12 mouse cellular contexts compared by ENCODE assay signal in genomic region chr2:152810158-152810941, GRCm38 (mm10). TPM values are rescaled to one million over a fixed set of nuclear protein-coding genes. Genes with fewer than 3 reads are reported as not detected.
A peak's percentile ranks its signal among the peaks of the same experiment; 100 is the strongest.
DNase-seq lines count a peak whose midpoint lies in the region; ATAC-seq and TF ChIP-seq lines count a peak whose summit lies in the region.
"Had no signal": no experiment of that assay in that cellular context is flagged by ENCODE, and none has a peak within 500 bp of the region (broad histone marks: within the 10 kb centered on the region; RNA-seq: fewer than 3 reads in every experiment).

No protein-coding gene starts in this region.

- no peaks in the 10 kb centered on the region; the same call in 1 of the 2 replicates for H3K36me3 ChIP-seq in lung, postnatal 0 days (ENCODE audit: insufficient read depth, low read length)
- peaks cover 16% of the 10 kb centered on the region for H3K36me3 ChIP-seq in forebrain, embryonic 10.5 days (replicated peaks)
- H3K36me3 ChIP-seq: neural tube, embryonic 13.5 days had no signal

- no peak for TF ChIP-seq CTCF in lung, postnatal 0 days (IDR thresholded peaks at IDR 0.05)
- TF ChIP-seq CTCF in lung, adult 2 months (IDR thresholded peaks at IDR 0.05; ENCODE audit: insufficient read depth, low read length) = no peak

- no peaks in the 10 kb centered on the region for H3K27me3 ChIP-seq in lung, postnatal 0 days (replicated peaks; ENCODE audit: insufficient read depth, low read length)
- no peaks in the 10 kb centered on the region for H3K27me3 ChIP-seq in forebrain, embryonic 10.5 days (ENCODE audit: poor library complexity, severe bottlenecking)
- H3K27me3 ChIP-seq: limb, embryonic 13.5 days; neural tube, embryonic 13.5 days had no signal

- peak; percentile 14; the same call in 1 of the 2 replicates for ATAC-seq in lung, postnatal 0 days
- ATAC-seq in granulocyte monocyte progenitor cell, adult 5-6 weeks (replicated peaks; ENCODE audit: poor library complexity, severe bottlenecking) = peak; percentile 61
- 0 out of 2 replicates have a peak, but pooled peaks have one; percentile 43 for ATAC-seq in monocyte, adult 5-6 weeks (replicated peaks; ENCODE audit: insufficient number of reproducible peaks, low FRiP score, low TSS enrichment, poor library complexity, severe bottlenecking)

- no peak overlapping the region for H3K4me2 ChIP-seq in lung, postnatal 0 days (replicated peaks; ENCODE audit: low read depth, low read length)
- H3K4me2 ChIP-seq: limb, embryonic 13.5 days; neural tube, embryonic 13.5 days had no signal

- no peaks in the 10 kb centered on the region for H3K9me3 ChIP-seq in lung, postnatal 0 days (ENCODE audit: low read length)
- no peaks in the 10 kb centered on the region for H3K9me3 ChIP-seq in forebrain, embryonic 10.5 days
- H3K9me3 ChIP-seq: limb, embryonic 13.5 days; neural tube, embryonic 13.5 days had no signal

- TF ChIP-seq POLR2A in lung, adult 2 months (IDR thresholded peaks at IDR 0.05; ENCODE audit: borderline replicate concordance, extremely low read depth, low read depth, low read length) = no peak

- DNase-seq in lung, postnatal 0 days (ENCODE audit: low spot score) = peak; percentile 86
- DNase-seq in lung, adult 2 months = no peak
- peak; percentile 52 for DNase-seq in Muller cell, postnatal 12 days (ENCODE audit: inconsistent ontology term)
- DNase-seq in MN1 (ENCODE audit: low spot score) = no peak
- no peak for DNase-seq in frontal cortex, postnatal 10 days (ENCODE audit: low spot score in 2 of 2)
- DNase-seq in forebrain, embryonic 10.5 days (ENCODE audit: extremely low spot score, low spot score) = no peak
- DNase-seq: adrenal gland, adult 8-10 months had no signal

- H3K4me1 ChIP-seq in lung, postnatal 0 days (ENCODE audit: insufficient read depth, low read depth, low read length) = peaks cover 31% of the 10 kb centered on the region; the same call in 1 of the 2 replicates
- peaks cover 56% of the 10 kb centered on the region for H3K4me1 ChIP-seq in lung, adult 2 months (ENCODE audit: control insufficient read depth, insufficient read depth, low read length)
- H3K4me1 ChIP-seq in forebrain, embryonic 10.5 days = peaks cover 27% of the 10 kb centered on the region

- no peak overlapping the region for H3K4me3 ChIP-seq in lung, postnatal 0 days (ENCODE audit: low read depth, low read length)
- no peak overlapping the region for H3K4me3 ChIP-seq in lung, adult 2 months (replicated peaks; ENCODE audit: extremely low read depth, low read depth, low read length)
- no peak overlapping the region for H3K4me3 ChIP-seq in forebrain, embryonic 10.5 days
- H3K4me3 ChIP-seq: limb, embryonic 13.5 days; neural tube, embryonic 13.5 days had no signal

- TF ChIP-seq EP300 in lung, postnatal 0 days (IDR thresholded peaks at IDR 0.05) = peak; percentile 69; the same call in 1 of the 2 replicates

- H3K9ac ChIP-seq in lung, postnatal 0 days (replicated peaks; ENCODE audit: low read depth) = no peak overlapping the region
- H3K9ac ChIP-seq: limb, embryonic 13.5 days; neural tube, embryonic 13.5 days had no signal

- 53% methylated on average over 5 of the region's 5 CpGs for WGBS in lung, postnatal 0 days
- WGBS in lung, adult 2 months = 41% methylated on average over 5 of the region's 5 CpGs
- 83% methylated on average over 5 of the region's 5 CpGs for WGBS in forebrain, embryonic 10.5 days

- peak overlapping the region; percentile 45; the same call in 1 of the 2 replicates for H3K27ac ChIP-seq in lung, postnatal 0 days (ENCODE audit: low read length)
- H3K27ac ChIP-seq in forebrain, embryonic 10.5 days = no peak overlapping the region
- H3K27ac ChIP-seq: limb, embryonic 13.5 days had no signal

RNA-seq across cellular contexts. Expression of gene Bcl2l1, which starts 21.2 kb away (rescaled TPM):
- 100 and 103 TPM in 2 replicates for polyA plus RNA-seq in lung, postnatal 0 days (2015; fragmentation: Nextera tagmentation; extraction: Ambion mirVana)
- polyA plus RNA-seq in lung, adult 2 months (2012; rRNA removed) = 113 and 118 TPM in 2 replicates
- total RNA-seq in granulocyte monocyte progenitor cell, adult 5-6 weeks (2014; fragmentation: Nextera tagmentation) = 13.2 and 27.8 TPM in 2 replicates
- total RNA-seq in granulocyte monocyte progenitor cell, adult 5-6 weeks (2017) = 10.3 and 25.2 TPM in 2 replicates
- 11.8 to 39.0 TPM (median 21.7 TPM) in 3 replicates for total RNA-seq in monocyte, adult 5-6 weeks (2017)
- polyA plus RNA-seq in forebrain, embryonic 10.5 days (2016; fragmentation: Nextera tagmentation; extraction: Ambion mirVana) = 98.5 and 104 TPM in 2 replicates

RNA-seq across cellular contexts. Expression of gene Tpx2, which starts 37.4 kb away (rescaled TPM):
- 3.1 and 5.7 TPM in 2 replicates for polyA plus RNA-seq in lung, postnatal 0 days (2015; fragmentation: Nextera tagmentation; extraction: Ambion mirVana)
- polyA plus RNA-seq in lung, adult 2 months (2012; rRNA removed) = 0.63 and 0.77 TPM in 2 replicates
- 51.4 and 56.0 TPM in 2 replicates for total RNA-seq in granulocyte monocyte progenitor cell, adult 5-6 weeks (2014; fragmentation: Nextera tagmentation)
- total RNA-seq in granulocyte monocyte progenitor cell, adult 5-6 weeks (2017) = 96.9 and 105 TPM in 2 replicates
- total RNA-seq in monocyte, adult 5-6 weeks (2017) = 1.1 to 2.7 TPM (median 1.6 TPM) in 3 replicates
- 162 and 163 TPM in 2 replicates for polyA plus RNA-seq in forebrain, embryonic 10.5 days (2016; fragmentation: Nextera tagmentation; extraction: Ambion mirVana)

RNA-seq across cellular contexts. Expression of gene Cox4i2, which starts 56.4 kb away (rescaled TPM):
- polyA plus RNA-seq in lung, postnatal 0 days (2015; fragmentation: Nextera tagmentation; extraction: Ambion mirVana) = 204 and 228 TPM in 2 replicates
- polyA plus RNA-seq in lung, adult 2 months (2012; rRNA removed) = 84.7 and 90.1 TPM in 2 replicates
- 6.8 and 13.0 TPM in 2 replicates for total RNA-seq in granulocyte monocyte progenitor cell, adult 5-6 weeks (2014; fragmentation: Nextera tagmentation)
- 6.0 TPM in 1 of 2 replicates, not detected in the other for total RNA-seq in granulocyte monocyte progenitor cell, adult 5-6 weeks (2017)
- not detected in 3 replicates for total RNA-seq in monocyte, adult 5-6 weeks (2017)
- polyA plus RNA-seq in forebrain, embryonic 10.5 days (2016; fragmentation: Nextera tagmentation; extraction: Ambion mirVana) = 3.0 and 4.2 TPM in 2 replicates
- total RNA-seq: hematopoietic stem cell, adult 5-6 weeks had no signal

Comparison
In these comparisons a context has a peak if more than half of its experiments do, and no peak if none do; other contexts are left out.
1. DNase-seq: peak in lung, postnatal 0 days (single experiment) and Muller cell, postnatal 12 days (single experiment); none in lung, adult 2 months (single experiment), MN1 (single experiment), frontal cortex, postnatal 10 days (0 of 2) and forebrain, embryonic 10.5 days (single experiment).
2. RNA of gene Tpx2, which starts 37.4 kb away (polyA plus RNA-seq): 162 to 163 TPM in forebrain, embryonic 10.5 days; 3.1 to 5.7 TPM in lung, postnatal 0 days and 0.63 to 0.77 TPM in lung, adult 2 months; every median in the first group is over 10 times any median in the second.
3. RNA of gene Cox4i2, which starts 56.4 kb away (polyA plus RNA-seq): 204 to 228 TPM in lung, postnatal 0 days and 84.7 to 90.1 TPM in lung, adult 2 months; 3.0 to 4.2 TPM in forebrain, embryonic 10.5 days; every median in the first group is over 10 times any median in the second.
4. Peak in every context shown above with its lines, with median percentiles within 50 percentile points of each other: ATAC-seq.